Mouse (Mus musculus): ENCODE data around the gene Hmgcs1. TPM values are rescaled to one million over a fixed set of nuclear protein-coding genes. Genes with fewer than 3 reads are reported as not detected.
"Not testable (repeated sequence)": the region's sequence is repeated elsewhere in the genome, so short reads cannot be mapped to it uniquely, and the experiment has no call there.

Gene Hmgcs1
- total RNA-seq, 1 experiment from 2014 or later: 312 TPM

DNA sequence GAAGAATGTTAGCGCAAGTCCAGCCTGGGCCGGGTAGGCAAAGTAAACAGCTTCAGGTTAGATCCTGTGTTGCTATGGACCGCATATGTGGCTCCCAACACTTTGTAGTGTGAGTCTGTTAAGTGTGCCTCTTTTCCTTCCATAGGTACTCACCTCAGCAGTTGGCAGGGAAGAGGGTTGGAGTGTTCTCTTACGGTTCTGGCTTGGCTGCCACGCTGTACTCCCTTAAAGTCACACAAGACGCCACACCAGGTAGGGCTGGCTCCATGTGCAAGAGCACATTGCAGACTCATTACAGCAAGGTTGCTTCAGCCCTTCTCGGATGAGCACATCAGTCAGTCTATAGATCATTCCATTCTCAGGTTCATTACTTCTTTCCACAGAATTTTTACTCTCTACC is 14.1 kb downstream of the Hmgcs1 start:
- no peak for DNase-seq

- DNase-seq: not testable (repeated sequence)
Measured at GRCm38 (mm10) chr13:119706278-119706880, 16.2 kb downstream of the Hmgcs1 start.

- DNase-seq: no peak
Measured at GRCm38 (mm10) chr13:119706953-119707352, 16.8 kb downstream of the Hmgcs1 start.

GRCm38 (mm10) chr13:119707906-119708305 is 17.7 kb downstream of the Hmgcs1 start:
- no peak for DNase-seq

DNA sequence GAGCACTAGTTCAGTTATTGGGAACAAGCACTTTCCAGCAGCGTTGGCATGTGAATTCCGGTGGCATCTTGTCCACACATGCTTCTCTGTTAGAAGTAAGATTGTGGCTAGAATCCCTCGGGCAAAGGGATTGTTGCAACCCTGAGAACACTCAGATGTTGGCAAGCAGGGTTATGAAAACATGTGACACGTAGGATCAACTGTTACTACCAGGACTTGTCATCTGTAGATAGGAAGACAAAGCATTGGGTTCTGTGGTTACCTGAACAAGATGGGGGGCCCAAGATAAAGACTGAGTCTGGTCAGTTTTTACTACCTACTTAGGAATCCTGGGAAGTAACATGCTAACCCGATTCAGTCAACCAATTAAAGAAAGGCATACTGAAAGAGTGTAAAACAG is 18.8 kb downstream of the Hmgcs1 start:
- peak; percentile 51 for DNase-seq

DNA sequence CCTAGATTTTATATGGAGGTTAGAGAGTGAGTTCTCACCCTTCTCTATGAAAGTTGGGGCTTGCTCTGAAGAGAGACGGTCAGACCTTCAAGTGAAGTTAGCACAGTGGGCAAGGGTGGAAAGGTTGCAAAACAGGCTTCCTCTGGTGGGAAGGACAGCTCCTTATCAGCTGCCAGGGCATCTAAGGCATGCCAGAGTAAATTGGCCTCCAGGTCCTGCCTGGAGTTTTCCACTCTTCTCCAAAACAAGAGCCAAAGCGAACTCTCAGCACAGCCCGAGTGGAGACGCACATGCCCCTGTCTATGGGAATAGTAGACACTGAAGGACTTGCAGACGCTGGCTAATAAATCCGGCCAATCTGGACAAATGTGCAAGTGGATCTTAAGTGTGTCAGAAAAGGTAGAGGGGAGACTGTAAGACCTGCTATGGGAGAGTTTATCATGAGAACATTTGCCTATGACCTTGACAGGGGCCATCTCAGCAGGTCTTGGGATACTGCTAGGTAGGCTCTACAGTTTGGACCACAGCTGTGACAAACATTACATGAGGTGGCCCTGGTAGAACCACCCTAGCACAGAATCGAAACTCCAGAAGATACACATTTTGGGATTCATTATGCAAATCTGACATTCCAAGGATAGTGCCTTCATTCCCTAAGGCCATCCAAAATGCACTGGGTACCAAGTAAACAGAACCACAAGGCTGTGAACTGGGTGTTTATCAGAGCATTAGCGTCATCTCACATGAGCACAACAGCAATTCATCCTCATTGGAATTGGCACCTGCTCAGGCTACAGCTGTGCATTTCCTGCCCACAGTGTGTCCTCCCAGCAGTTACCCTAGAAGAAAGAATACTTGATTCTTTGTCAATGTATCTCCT is 19.4 kb downstream of the Hmgcs1 start:
- DNase-seq: peak; percentile 57

DNA sequence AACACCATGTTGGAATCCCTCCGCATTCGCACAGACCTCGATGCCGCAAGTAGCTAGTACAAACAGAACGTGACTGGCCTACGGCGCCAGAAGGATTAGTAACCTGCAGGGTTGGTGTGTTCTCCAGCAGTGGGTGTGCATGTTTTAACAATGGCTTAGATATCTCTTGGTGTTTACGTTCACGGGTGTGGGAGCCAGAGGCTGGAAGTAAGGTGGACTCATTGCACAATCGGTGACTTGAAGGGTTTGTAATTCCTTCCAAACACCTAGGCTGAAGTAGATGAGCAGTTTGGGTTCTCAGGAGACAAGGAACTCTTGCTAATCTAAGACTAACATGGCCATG is 20.1 kb downstream of the Hmgcs1 start:
- DNase-seq: no peak

- DNase-seq: no peak
Measured at GRCm38 (mm10) chr13:119712463-119712862, 22.3 kb downstream of the Hmgcs1 start.

DNA sequence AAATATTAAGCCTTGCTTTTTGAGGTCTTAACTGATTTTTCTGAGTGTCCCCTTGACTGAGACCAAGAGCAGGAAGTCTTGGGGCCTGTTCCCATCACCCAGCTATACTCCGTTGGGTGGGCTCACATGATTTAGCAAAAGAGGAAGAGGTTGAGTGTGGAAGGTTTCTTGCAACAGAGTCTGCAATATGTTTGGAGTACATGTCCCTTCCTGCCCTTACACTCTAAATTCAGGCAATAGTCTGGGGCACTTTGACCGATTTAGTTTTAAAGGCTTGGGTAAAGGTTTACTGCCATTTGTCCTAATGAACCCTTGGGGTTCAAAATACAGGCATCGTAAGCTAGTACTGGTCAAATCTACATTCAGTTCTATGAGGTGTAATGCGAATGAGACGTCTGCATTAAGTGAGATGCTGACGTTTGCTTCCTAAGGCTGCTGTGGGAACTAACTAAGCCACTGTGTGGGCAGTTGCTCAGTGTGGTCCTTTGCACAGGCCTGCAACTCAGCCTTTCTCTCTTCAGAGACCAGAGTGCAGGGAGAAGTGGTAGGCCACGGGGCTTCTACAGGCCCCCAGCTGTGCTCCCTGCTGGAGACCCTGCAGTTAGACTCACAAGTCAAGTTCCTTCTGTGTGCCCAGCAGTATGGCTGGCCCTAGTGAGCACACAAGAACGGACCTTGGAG is 23.1 kb downstream of the Hmgcs1 start:
- DNase-seq: no peak

- no peak for DNase-seq
Measured at GRCm38 (mm10) chr13:119713821-119714220, 23.6 kb downstream of the Hmgcs1 start.

DNA sequence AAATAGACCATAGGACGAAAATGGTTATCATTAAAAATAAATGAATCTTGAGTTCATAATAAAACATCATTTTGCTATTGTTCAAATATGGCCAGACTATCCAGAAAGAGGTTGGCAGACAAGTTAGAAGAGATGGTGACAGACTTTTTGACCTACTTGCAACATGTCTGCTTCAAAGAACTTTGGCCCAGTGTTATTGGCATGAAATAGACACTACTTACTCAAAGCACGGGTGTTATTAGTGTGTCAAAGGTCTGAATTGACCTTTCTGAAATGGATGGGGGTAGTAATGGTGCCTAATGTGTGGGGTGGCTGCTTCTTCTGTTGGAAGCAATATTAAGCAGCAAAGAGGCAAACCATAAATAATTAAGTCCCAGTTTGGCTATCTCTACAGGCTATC is 25.9 kb downstream of the Hmgcs1 start:
- DNase-seq: no peak

GRCm38 (mm10) chr13:119722447-119722846 is 32.3 kb downstream of the Hmgcs1 start:
- no peak for DNase-seq

- no peak for DNase-seq
Measured at GRCm38 (mm10) chr13:119723368-119723767, 33.2 kb downstream of the Hmgcs1 start.

- DNase-seq: no peak
Measured at GRCm38 (mm10) chr13:119724541-119724940, 34.4 kb downstream of the Hmgcs1 start.

GRCm38 (mm10) chr13:119727608-119728387 is 37.6 kb downstream of the Hmgcs1 start:
- no peak for DNase-seq

DNA sequence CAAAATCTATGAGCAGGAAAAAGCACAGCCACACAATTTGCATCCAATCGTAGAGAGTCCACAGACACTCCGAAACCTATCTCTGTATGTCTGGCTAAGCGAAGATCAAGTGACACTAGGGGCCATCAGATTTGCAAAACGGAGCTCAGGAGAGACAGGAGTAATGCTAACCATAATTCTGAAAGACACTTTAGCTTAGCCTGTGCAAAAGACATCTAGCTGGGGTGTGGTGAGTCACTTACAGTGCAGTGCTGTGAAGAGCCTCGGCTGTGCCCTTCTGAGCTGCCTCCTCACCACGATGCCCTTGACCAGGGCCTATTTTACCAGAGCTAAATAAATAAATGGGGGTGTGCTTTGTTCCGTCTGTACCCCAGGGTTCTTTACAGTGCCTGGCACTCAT is 39.2 kb downstream of the Hmgcs1 start:
- no peak for DNase-seq

DNA sequence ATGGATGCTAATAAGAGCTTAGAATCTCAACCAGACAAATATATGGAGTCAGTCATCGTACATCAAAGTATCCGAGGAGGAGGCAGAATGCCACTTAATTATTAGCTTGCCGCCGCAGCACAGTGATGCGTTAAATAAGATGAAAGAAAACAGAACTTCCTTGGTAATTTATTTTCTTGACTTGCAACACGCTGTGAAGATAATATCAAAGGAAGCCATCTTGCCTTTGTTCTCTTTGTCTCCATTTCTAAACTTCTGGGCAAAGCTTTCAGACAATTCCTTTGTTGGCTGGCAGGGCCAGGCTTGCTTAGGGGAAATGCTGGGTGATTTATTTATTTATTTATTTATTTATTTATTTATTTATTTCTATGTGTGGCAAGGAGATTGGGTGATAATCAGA is 41.3 kb downstream of the Hmgcs1 start:
- no peak for DNase-seq

DNA sequence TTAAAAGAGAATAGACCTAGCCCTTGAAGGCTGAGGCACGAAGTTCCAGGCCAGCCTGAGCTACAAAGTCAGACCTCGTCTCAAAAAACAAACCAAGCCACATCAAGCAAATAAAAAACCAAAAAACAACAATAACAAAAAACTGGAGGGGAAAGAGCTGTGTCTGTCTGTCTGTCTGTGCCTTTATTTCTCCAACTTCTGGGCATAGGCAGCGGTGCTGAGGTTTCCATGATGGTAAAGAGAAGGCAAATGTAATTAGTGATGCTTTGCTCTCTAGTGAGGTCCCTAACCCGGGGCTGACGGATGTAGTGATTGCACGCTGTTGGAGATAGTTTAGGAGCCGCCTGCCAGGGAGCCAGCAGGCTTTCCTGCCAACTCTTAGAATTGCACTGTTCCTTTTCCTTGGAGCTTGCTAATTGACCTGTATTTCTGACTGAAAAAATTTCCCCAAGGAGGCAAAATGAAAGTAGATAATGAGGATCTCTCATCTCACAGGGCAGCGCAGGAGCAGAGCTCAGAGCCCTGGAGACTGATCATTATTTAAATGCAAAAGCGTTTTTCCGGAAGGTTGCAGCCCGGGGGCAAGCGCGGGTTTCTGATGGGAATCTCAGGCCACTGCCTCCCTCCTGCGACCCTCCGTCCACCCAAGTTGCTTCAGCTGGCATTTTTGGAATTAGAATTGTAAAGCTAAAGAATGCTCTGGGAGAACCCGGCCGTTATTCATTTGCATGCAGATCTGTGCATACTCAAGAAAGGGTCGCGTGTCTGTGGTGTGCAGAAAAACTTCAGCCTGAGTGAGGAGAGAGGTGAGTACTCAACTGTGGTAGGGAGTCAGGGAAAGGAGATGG is 51.4 kb downstream of the Hmgcs1 start:
- DNase-seq: no peak

DNA sequence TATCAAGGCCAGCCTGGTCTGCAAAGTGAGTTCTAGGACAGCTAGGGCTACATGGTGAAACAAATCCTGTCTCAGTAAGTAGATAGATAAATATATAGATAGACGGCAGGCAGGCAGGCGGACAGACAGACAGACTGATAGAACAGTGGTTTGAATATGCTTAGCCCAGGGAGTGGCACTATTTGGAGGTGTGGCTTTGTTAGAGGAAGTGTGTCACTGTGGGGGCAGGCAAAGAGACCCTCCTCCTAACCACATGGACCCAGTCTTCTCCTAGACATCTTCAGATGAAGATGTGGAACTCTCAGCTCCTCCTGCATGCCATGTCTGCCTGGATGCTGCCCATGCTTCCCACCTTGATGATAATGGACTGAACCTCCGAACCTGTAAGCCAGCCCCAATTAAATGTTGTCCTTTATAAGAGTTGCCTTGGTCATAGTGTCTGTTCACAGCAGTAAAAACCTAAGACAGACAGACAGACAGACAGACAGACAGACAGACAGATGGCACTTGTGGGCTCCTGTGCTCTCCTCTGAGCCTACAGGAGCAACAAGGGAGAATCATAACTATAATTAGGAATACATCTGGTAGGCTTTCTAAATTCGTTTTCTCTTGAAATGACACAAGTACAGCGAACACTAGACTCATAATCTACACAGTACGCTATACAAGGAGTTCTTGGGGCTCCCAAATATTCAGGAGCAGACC is 52.7 kb downstream of the Hmgcs1 start:
- DNase-seq: no peak

- no peak for DNase-seq
Measured at GRCm38 (mm10) chr13:119743470-119743869, 53.3 kb downstream of the Hmgcs1 start.

DNA sequence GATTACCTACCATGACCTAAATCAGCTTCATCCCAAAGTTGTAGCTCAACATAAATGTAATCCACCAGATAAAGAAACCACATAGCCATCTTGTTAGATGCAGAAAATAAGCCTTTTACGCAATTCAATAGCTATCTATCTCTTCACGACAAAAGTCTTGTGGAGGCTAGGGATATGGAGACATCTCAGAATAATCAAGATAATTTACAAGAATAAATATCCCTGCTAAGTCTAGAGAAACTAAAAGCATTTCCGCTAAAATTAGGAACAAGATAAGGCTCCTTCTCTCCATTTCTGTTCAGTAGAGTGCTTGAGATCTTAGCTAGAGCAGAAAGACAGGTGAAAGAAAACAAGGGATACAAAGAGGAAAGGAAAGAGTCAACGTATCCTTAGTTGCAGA is 56.8 kb downstream of the Hmgcs1 start:
- no peak for DNase-seq
